Mouse (Mus musculus) stomach, adult 2 months (tissue): ENCODE results near the gene Proser2. TPM values are rescaled to one million over a fixed set of nuclear protein-coding genes. Genes with fewer than 3 reads are reported as not detected.

ENCODE experiments used
- polyA plus RNA-seq: library from polyadenylated mRNA; depleted of rRNA; stranded (reverse); fragments of >200 nt; gene quantifications from 2 replicates; pipeline ENCODE4 v1.2.3, GENCODE M21; 2012; rRNA removed

The Proser2 gene
- polyA plus RNA-seq = 25.1 and 50.3 TPM in 2 replicates

DNA sequence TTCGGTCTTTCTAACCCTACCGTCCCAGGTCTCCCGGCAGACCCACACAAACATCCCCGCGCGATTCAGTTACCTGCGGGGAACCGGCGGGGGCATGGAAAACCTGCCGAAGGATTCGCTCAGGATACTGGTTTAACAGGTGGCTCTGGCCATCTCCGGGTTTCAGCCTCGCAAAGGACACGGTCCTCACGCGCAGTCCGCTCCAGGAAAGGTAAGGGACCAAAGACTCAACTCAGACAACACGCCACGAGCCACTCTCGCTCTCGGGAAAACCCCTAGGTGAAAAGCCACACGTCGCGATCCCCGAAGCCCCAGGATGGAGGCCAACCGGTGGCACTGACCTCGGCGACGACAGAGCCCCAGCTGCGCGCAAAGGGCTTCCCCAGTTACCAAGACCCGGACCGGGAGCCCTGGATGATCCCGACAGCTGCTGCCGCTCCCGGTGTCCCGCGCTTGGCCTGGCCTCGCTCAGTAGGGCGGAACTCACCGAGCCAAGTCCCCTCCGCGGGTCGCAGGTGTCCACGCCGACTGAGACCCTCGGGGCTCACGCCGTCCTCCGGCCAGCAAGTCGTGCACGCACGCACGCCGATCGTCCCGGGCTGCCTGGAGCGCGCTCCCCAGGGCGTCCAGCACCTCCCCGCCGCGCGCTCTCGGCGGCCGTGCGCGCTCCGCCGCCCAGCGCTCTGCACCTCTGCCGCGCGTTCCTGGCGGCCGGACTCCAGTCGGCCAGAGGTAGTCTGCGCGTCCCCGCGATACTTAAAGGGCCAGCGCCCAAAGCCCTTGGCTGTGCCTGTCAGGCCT is at the start of gene Proser2:
Proser2 (minus strand) TSS at position 657 of the 801 bp plus-strand sequence.

Other genes with a start within 250 kb of the Proser2 start
- 3.5 and 6.9 TPM in 2 replicates for gene Sec61a2, start 234.8 kb downstream of the Proser2 start, polyA plus RNA-seq
- gene Dhtkd1, start 187.4 kb downstream of the Proser2 start, polyA plus RNA-seq = 0.31 and 0.35 TPM in 2 replicates
- gene Upf2, start 178.7 kb downstream of the Proser2 start, polyA plus RNA-seq = 0.28 and 0.32 TPM in 2 replicates
- 3.3 and 4.3 TPM in 2 replicates for gene Echdc3, start 82.8 kb upstream of the Proser2 start, polyA plus RNA-seq
- gene Usp6nl, start 192.5 kb upstream of the Proser2 start, polyA plus RNA-seq = 1.7 and 2.2 TPM in 2 replicates